Mouse (Mus musculus): ENCODE measurements around the gene Stk39. TPM values are rescaled to one million over a fixed set of nuclear protein-coding genes. Genes with fewer than 3 reads are reported as not detected.

The Stk39 gene
- polyA plus RNA-seq, 1 experiment from 2014 or later = 39.4 TPM

- Histone ChIP-seq H3K36me3 (no peaks in the 10 kb centered on the region), H3K9me3 (no peaks in the 10 kb centered on the region), H3K27ac (no peak overlapping the region), H3K4me2 (no peak overlapping the region), H3K4me3 (no peak overlapping the region), H3K9ac (no peak overlapping the region), H3K4me1 (replicated peaks) (peaks cover 39% of the 10 kb centered on the region), H3K27me3 (no peaks in the 10 kb centered on the region)
- no peak for ATAC-seq (ENCODE audit: low FRiP score)
- WGBS = 53% methylated on average over 5 of the region's 5 CpGs
These were observed 101.7 kb downstream of the Stk39 start for GRCm38 (mm10) chr2:68370326-68370725.

- Histone ChIP-seq H3K4me3 (no peak overlapping the region), H3K36me3 (no peaks in the 10 kb centered on the region), H3K4me1 (replicated peaks) (peaks cover 48% of the 10 kb centered on the region), H3K4me2 (no peak overlapping the region), H3K27me3 (no peaks in the 10 kb centered on the region), H3K9me3 (no peaks in the 10 kb centered on the region), H3K27ac (no peak overlapping the region), H3K9ac (no peak overlapping the region)
- 67% methylated on average over 6 of the region's 6 CpGs for WGBS
- no peak for ATAC-seq (ENCODE audit: low FRiP score)
These were observed 103.0 kb downstream of the Stk39 start for GRCm38 (mm10) chr2:68369080-68369479.

GRCm38 (mm10) chr2:68367944-68368343 lies 104.1 kb downstream of the Stk39 start:
- ATAC-seq (ENCODE audit: low FRiP score) = no peak
- 39% methylated on average over 13 of the region's 13 CpGs for WGBS
- H3K4me2 ChIP-seq = no peak overlapping the region

GRCm38 (mm10) chr2:68366897-68367193 lies 105.2 kb downstream of the Stk39 start:
- ATAC-seq (ENCODE audit: low FRiP score) = no peak
- no peak overlapping the region for H3K4me3 ChIP-seq
- H3K27ac ChIP-seq = peak overlapping the region; percentile 23; the same call in 1 of the 2 replicates
- no peaks in the 10 kb centered on the region for H3K9me3 ChIP-seq
- H3K4me2 ChIP-seq = no peak overlapping the region
- no peaks in the 10 kb centered on the region for H3K27me3 ChIP-seq
- WGBS = 8% methylated on average over 5 of the region's 5 CpGs
- no peaks in the 10 kb centered on the region for H3K36me3 ChIP-seq
- no peak overlapping the region for H3K9ac ChIP-seq
- H3K4me1 ChIP-seq (replicated peaks) = peaks cover 66% of the 10 kb centered on the region

More at GRCm38 (mm10) chr2:68367944-68368343, 104.1 kb downstream of the Stk39 start:
- no peak overlapping the region for H3K9ac ChIP-seq
- no peaks in the 10 kb centered on the region for H3K36me3 ChIP-seq
- no peaks in the 10 kb centered on the region for H3K27me3 ChIP-seq
- no peaks in the 10 kb centered on the region for H3K9me3 ChIP-seq
- H3K27ac ChIP-seq = 0 out of 2 replicates have a peak overlapping the region, but pooled peaks have one; percentile 35
- H3K4me3 ChIP-seq = no peak overlapping the region
- peaks cover 56% of the 10 kb centered on the region for H3K4me1 ChIP-seq (replicated peaks)

GRCm38 (mm10) chr2:68366091-68366896 lies 105.8 kb downstream of the Stk39 start:
- peak overlapping the region; percentile 53 for H3K9ac ChIP-seq
- H3K4me1 ChIP-seq (replicated peaks) = peaks cover 71% of the 10 kb centered on the region
- no peaks in the 10 kb centered on the region for H3K9me3 ChIP-seq
- 3% methylated on average over 18 of the region's 18 CpGs for WGBS
- ATAC-seq (ENCODE audit: low FRiP score) = no peak
- H3K27ac ChIP-seq = peak overlapping the region; percentile 78
- peak overlapping the region; percentile 27 for H3K4me3 ChIP-seq
- H3K27me3 ChIP-seq = no peaks in the 10 kb centered on the region
- H3K4me2 ChIP-seq = peak overlapping the region; percentile 53
- no peaks in the 10 kb centered on the region for H3K36me3 ChIP-seq

GRCm38 (mm10) chr2:68365504-68365903 lies 106.6 kb downstream of the Stk39 start:
- Histone ChIP-seq H3K4me3 (peak overlapping the region; percentile 27), H3K9me3 (no peaks in the 10 kb centered on the region), H3K27me3 (no peaks in the 10 kb centered on the region), H3K27ac (peak overlapping the region; percentile 78), H3K4me1 (replicated peaks) (peaks cover 70% of the 10 kb centered on the region), H3K36me3 (no peaks in the 10 kb centered on the region), H3K9ac (peak overlapping the region; percentile 53), H3K4me2 (peak overlapping the region; percentile 53)
- WGBS = 29% methylated on average over 7 of the region's 7 CpGs
- no peak for ATAC-seq (ENCODE audit: low FRiP score)

GRCm38 (mm10) chr2:68364181-68364900 lies 107.7 kb downstream of the Stk39 start:
- Histone ChIP-seq H3K9ac (peak overlapping the region; percentile 26; the same call in 1 of the 2 replicates), H3K4me2 (peak overlapping the region; percentile 23), H3K36me3 (no peaks in the 10 kb centered on the region), H3K4me3 (peak overlapping the region; percentile 1; the same call in 1 of the 2 replicates), H3K27me3 (no peaks in the 10 kb centered on the region), H3K4me1 (replicated peaks) (peaks cover 60% of the 10 kb centered on the region), H3K9me3 (no peaks in the 10 kb centered on the region), H3K27ac (0 out of 2 replicates have a peak overlapping the region, but pooled peaks have one; percentile 23)
- ATAC-seq (ENCODE audit: low FRiP score) = peak; percentile 53
- WGBS = 14% methylated on average over 12 of the region's 12 CpGs

DNA sequence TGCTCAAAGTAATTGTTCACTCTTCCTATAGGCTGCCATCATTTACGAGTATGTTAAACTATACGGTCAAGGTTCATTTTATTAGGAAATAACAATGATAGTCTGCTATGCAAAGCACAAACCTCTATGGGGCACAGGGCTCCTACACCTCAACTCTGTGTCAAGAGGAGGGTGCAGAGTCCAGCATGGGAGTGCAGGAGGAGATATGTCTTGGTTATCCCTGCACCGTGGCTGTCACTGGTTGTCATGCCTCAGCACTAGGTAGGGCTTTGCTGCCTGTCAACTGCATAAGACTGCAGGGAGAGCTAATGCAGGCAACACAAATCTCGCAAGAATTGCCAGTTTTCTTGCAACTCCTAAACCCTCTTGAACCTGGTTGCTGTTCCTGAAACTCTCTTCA lies 108.9 kb downstream of the Stk39 start:
- ATAC-seq (ENCODE audit: low FRiP score) = no peak
- H3K9ac ChIP-seq = no peak overlapping the region
- H3K27me3 ChIP-seq = no peaks in the 10 kb centered on the region
- H3K9me3 ChIP-seq = no peaks in the 10 kb centered on the region
- no peak overlapping the region for H3K4me3 ChIP-seq
- peaks cover 56% of the 10 kb centered on the region for H3K4me1 ChIP-seq (replicated peaks)
- H3K27ac ChIP-seq = no peak overlapping the region
- H3K36me3 ChIP-seq = peaks cover 6% of the 10 kb centered on the region
- WGBS = 74% methylated on average over 4 of the region's 4 CpGs
- H3K4me2 ChIP-seq = no peak overlapping the region

DNA sequence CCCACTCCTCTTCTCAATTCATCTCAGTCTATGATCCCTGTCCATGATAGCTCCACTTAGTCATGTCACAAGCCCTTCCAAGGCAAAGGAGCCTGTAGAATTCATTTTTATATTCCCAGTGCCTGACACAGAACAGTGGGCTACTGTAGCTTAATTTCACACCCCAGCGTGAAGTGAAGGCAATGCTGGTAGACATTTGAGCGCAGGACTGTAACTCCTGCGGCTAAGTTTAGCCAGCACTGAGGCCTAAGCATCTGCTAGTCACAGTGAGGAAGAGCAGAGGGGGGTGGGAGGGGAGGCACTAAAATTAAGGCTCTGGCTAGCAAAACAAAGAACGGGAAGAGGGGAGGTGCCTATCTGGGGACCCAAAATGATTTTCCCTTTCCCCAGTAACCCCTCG lies 110.4 kb downstream of the Stk39 start:
- Histone ChIP-seq H3K4me2 (no peak overlapping the region), H3K27me3 (no peaks in the 10 kb centered on the region), H3K36me3 (peaks cover 14% of the 10 kb centered on the region), H3K9me3 (no peaks in the 10 kb centered on the region), H3K27ac (peak overlapping the region; percentile 15; the same call in 1 of the 2 replicates), H3K9ac (no peak overlapping the region), H3K4me3 (no peak overlapping the region), H3K4me1 (replicated peaks) (peaks cover 45% of the 10 kb centered on the region)
- no peak for ATAC-seq (ENCODE audit: low FRiP score)
- 34% methylated on average over 5 of the region's 5 CpGs for WGBS

GRCm38 (mm10) chr2:68350621-68351020 lies 121.4 kb downstream of the Stk39 start:
- Histone ChIP-seq H3K4me2 (no peak overlapping the region), H3K4me1 (replicated peaks) (peaks cover 27% of the 10 kb centered on the region), H3K9ac (no peak overlapping the region), H3K36me3 (peaks cover 13% of the 10 kb centered on the region), H3K9me3 (no peaks in the 10 kb centered on the region), H3K27ac (no peak overlapping the region), H3K4me3 (no peak overlapping the region), H3K27me3 (no peaks in the 10 kb centered on the region)
- WGBS = 14% methylated on average over 6 of the region's 6 CpGs
- no peak for ATAC-seq (ENCODE audit: low FRiP score)

DNA sequence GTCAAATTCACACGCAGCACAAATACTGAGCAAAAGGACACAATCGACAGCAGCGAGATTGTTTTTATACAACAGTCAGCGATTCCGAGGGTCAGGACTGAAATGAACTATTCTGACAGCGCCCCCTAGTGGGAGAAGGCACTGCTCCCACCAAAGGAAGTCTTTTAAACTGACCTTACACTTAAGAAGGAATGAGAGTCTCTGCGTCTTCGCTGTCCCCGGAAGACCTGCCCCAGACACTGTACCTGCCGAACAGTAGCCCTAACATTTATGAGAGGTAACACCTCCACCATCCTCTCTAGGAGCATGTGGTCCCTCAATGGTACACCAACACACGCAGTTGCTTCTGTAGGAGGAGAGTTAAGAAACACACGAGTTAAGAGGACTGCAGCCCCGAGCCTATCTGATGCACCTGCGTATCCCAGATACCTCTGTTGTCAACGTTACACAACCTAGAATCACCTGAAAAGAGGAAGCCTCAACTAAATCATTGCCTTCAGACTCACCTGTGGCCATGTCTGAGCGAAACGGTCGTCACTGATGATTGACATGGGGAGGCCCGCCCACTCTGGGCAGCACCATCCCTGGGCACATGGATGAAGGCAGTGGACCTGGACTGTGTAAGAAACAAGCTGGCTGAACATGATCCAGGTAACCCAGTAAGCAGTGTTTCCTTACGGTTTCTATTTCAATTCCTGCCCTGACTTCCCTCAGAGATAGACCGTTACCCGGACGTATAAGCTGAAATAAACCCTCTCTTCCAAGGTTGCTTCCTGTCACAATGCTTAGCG lies 122.3 kb downstream of the Stk39 start:
- H3K27me3 ChIP-seq = no peaks in the 10 kb centered on the region
- 59% methylated on average over 24 of the region's 24 CpGs for WGBS

DNA sequence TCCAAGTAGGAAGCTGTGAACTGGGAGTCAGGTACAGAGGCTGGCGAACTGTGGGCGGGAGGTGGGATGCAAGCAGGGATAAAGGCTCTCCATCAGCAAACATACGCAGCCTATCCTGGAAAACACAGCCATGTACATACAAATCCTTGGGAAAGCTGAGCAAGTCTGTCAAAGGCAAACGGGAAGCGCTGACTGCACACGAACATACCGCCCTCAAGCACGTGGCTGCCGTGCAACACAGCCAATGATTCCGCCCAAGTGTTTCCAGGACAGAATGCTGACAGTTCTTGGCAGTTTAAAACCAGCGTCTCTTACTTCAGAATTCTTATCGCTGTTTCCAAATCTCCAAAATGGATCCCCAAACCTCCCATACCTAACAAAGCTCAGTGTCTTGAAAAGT lies 123.1 kb downstream of the Stk39 start:
- H3K36me3 ChIP-seq = peaks cover 13% of the 10 kb centered on the region
- no peak overlapping the region for H3K4me2 ChIP-seq
- no peak for ATAC-seq (ENCODE audit: low FRiP score)
- H3K9me3 ChIP-seq = no peaks in the 10 kb centered on the region
- no peak overlapping the region for H3K9ac ChIP-seq
- H3K27me3 ChIP-seq = no peaks in the 10 kb centered on the region
- H3K4me3 ChIP-seq = no peak overlapping the region
- H3K4me1 ChIP-seq (replicated peaks) = peaks cover 27% of the 10 kb centered on the region
- WGBS = 74% methylated on average over 12 of the region's 12 CpGs
- H3K27ac ChIP-seq = peak overlapping the region; percentile 5; the same call in 1 of the 2 replicates

More for the DNA sequence above, 122.3 kb downstream of the Stk39 start:
- Histone ChIP-seq H3K4me2 (no peak overlapping the region), H3K9ac (no peak overlapping the region), H3K4me3 (no peak overlapping the region), H3K27ac (peak overlapping the region; percentile 5; the same call in 1 of the 2 replicates), H3K4me1 (replicated peaks) (peaks cover 27% of the 10 kb centered on the region), H3K9me3 (no peaks in the 10 kb centered on the region), H3K36me3 (peaks cover 13% of the 10 kb centered on the region)
- peak; percentile 41 for ATAC-seq (ENCODE audit: low FRiP score)

All from hindbrain, embryonic 13.5 days (tissue).